Mouse (Mus musculus) hindbrain, embryonic 12.5 days (tissue): ENCODE measurements at regions not wholly inside any gene's neighbourhood (a gene's known extent, or its start where the extent isn't known, plus 50 kb on each side); places are given as distances from the start of the nearest gene placed in this dataset.

Experiments
- ATAC-seq: fragments of 200-750 bp; cut with Nextera tagmentation; 2 replicates; pipeline ENCODE4 v1.8.0; 2017; ENCODE audit warnings: moderate TSS enrichment; ENCODE audit not compliant: low FRiP score
- H3K27ac ChIP-seq: fragments of 300-500 bp; sonication (generic); 2 replicates; pipeline ENCODE4 v1.5.1; 2016; ENCODE audit warnings: mild to moderate bottlenecking
- H3K27me3 ChIP-seq: fragments of 300-500 bp; sonication (generic); 2 replicates; pipeline ENCODE4 v1.6.1; 2016; ENCODE audit warnings: mild to moderate bottlenecking
- H3K36me3 ChIP-seq: fragments of 300-500 bp; sonication (generic); 2 replicates; pipeline ENCODE4 v1.6.1; 2016; ENCODE audit warnings: mild to moderate bottlenecking
- H3K4me1 ChIP-seq: fragments of 300-500 bp; sonication (generic); 2 replicates; pipeline ENCODE4 v1.6.1; 2016
- H3K4me2 ChIP-seq: fragments of 300-500 bp; sonication (generic); replicated peaks from 2 replicates; pipeline ENCODE4 v1.6.1; 2016; ENCODE audit warnings: mild to moderate bottlenecking
- H3K4me3 ChIP-seq: fragments of 300-500 bp; sonication (generic); 2 replicates; pipeline ENCODE4 v1.5.1; 2016; ENCODE audit warnings: mild to moderate bottlenecking
- H3K9ac ChIP-seq: fragments of 300-500 bp; sonication (generic); 2 replicates; pipeline ENCODE4 v1.6.1; 2016; ENCODE audit warnings: mild to moderate bottlenecking, moderate library complexity
- H3K9me3 ChIP-seq: fragments of 300-500 bp; sonication (generic); replicated peaks from 2 replicates; pipeline ENCODE4 v1.6.1; 2016; ENCODE audit warnings: mild to moderate bottlenecking
- WGBS: fragments of 180-500 bp; shearing (Covaris S2); methylation state at CpG from one replicate; pipeline ENCODE4 v1.1.7; 2016; 5-methylcytosine and 5-hydroxymethylcytosine counted together

DNA sequence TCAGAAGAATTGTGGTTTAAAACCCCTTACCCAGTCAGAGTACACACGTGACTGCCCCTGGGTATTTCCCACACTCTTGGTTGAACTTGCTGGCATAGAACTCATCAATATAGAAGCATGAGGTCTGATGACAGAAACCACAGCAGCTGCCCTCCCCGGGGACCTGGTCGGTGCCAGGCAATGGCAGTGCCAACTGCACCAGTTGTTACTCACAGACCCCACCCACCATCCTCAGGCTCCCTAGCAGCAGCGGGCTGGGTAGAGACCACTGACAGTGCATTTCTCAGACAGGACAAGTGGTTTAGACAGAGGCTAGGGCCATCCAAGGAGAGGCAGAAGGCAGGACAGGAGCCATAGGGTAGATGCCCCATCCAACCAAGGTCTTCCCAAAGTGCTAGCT is 144.7 kb upstream of the Lhx5 start:
- peaks cover 67% of the 10 kb centered on the region for H3K27me3 ChIP-seq

DNA sequence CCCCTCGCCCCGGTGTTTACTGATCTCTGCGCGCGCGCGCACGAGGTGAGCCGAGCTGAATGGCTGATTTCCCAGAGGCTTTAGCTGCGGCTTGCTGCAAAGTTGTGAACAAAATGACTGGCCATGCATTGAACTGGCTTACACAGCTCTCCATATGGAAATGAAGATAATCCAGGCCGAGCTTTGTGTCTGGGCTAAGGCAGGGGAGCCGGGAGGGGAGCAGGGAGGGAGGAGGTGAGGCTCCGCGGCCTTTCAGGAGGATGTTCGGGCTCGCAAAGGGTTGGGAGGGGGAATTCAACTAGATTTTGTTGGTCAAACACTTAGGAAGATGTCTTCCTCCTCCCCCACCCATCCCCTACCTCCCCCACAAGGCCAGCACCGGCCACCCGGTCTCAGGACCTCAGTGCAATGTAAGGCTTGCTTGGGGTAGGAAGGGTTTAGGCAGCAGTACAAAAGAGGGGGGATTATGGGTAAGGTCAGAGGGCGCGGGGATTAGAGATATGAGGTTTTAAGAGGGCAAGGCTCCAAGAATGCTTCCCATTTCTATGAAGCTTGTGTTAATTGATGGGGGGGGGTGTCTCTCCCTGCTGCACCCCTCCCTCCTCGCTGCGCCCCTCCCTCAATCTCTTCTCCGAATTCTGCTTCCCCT is 143.3 kb upstream of the Lhx5 start:
- H3K36me3 ChIP-seq, result no peaks in the 10 kb centered on the region
- no peak overlapping the region for H3K9ac ChIP-seq
- 0 out of 2 replicates have a peak, but pooled peaks cover 4% of the 10 kb centered on the region for H3K9me3 ChIP-seq
- H3K27ac ChIP-seq, result peak overlapping the region; percentile 80
- H3K4me1 ChIP-seq, result peaks cover 29% of the 10 kb centered on the region
- peak; percentile 42; the same call in 1 of the 2 replicates for ATAC-seq
- H3K27me3 ChIP-seq, result peaks cover 62% of the 10 kb centered on the region
- H3K4me2 ChIP-seq, result peak overlapping the region; percentile 26
- no peak overlapping the region for H3K4me3 ChIP-seq
- WGBS, result 7% methylated on average over 22 of the region's 23 CpGs

More for the DNA sequence above, 144.7 kb upstream of the Lhx5 start:
- no peak overlapping the region for H3K9ac ChIP-seq
- 0 out of 2 replicates have a peak, but pooled peaks cover 4% of the 10 kb centered on the region for H3K9me3 ChIP-seq
- H3K4me1 ChIP-seq, result peaks cover 32% of the 10 kb centered on the region
- no peaks in the 10 kb centered on the region for H3K36me3 ChIP-seq
- H3K27ac ChIP-seq, result peak overlapping the region; percentile 55
- H3K4me2 ChIP-seq, result no peak overlapping the region
- no peak for ATAC-seq
- no peak overlapping the region for H3K4me3 ChIP-seq
- WGBS, result 70% methylated on average over 4 of the region's 4 CpGs

DNA sequence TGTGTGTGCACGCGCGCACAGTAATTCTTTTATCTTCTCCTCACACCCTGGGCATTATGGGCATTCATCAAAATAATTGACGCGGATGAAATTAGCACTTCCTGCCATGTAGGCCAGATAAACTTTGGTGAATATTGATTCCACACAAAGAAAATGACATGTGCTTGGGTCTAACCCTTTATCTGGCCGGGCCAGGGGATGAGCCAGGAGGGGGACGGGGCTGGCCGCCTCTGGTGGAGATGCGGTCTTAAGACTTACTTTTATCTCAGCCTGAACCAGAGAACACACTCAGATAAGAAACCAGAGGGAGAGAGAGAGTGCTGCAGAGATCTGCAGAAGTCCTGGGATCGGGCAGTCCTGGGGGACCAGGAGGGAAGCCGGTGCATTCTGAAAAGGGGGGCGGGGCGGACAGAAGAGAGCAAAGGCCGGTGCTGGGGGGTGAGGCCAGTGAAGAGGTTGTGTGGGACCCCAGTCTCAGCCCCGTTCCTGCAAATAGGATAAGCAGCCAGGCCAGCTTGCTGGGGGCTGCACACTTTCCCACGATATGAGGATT is 136.9 kb upstream of the Lhx5 start:
- peak overlapping the region; percentile 14; the same call in 1 of the 2 replicates for H3K9ac ChIP-seq
- H3K27ac ChIP-seq, result peak overlapping the region; percentile 32
- no peak overlapping the region for H3K4me3 ChIP-seq
- no peaks in the 10 kb centered on the region for H3K36me3 ChIP-seq
- no peak overlapping the region for H3K4me2 ChIP-seq
- no peak for ATAC-seq
- H3K9me3 ChIP-seq, result 0 out of 2 replicates have a peak, but pooled peaks cover 2% of the 10 kb centered on the region
- peaks cover 13% of the 10 kb centered on the region for H3K4me1 ChIP-seq
- WGBS, result 39% methylated on average over 16 of the region's 16 CpGs
- peaks cover 69% of the 10 kb centered on the region for H3K27me3 ChIP-seq

GRCm38 (mm10) chr5:120297190-120297589 is 134.3 kb upstream of the Lhx5 start:
- Histone ChIP-seq H3K9ac (no peak overlapping the region), H3K4me1 (peaks cover 32% of the 10 kb centered on the region), H3K4me3 (no peak overlapping the region), H3K27me3 (peaks cover 82% of the 10 kb centered on the region), H3K9me3 (no peaks in the 10 kb centered on the region), H3K27ac (peak overlapping the region; percentile 41; the same call in 1 of the 2 replicates), H3K36me3 (no peaks in the 10 kb centered on the region), H3K4me2 (no peak overlapping the region)
- 9% methylated on average over 10 of the region's 10 CpGs for WGBS
- ATAC-seq, result peak; percentile 16; the same call in 1 of the 2 replicates

- 51% methylated on average over 3 of the region's 3 CpGs for WGBS
- H3K4me1 ChIP-seq, result peaks cover 37% of the 10 kb centered on the region
- no peak for ATAC-seq
- H3K9me3 ChIP-seq, result no peaks in the 10 kb centered on the region
- peaks cover 86% of the 10 kb centered on the region for H3K27me3 ChIP-seq
- H3K4me3 ChIP-seq, result no peak overlapping the region
- H3K27ac ChIP-seq, result 0 out of 2 replicates have a peak overlapping the region, but pooled peaks have one; percentile 3
- no peaks in the 10 kb centered on the region for H3K36me3 ChIP-seq
- H3K4me2 ChIP-seq, result no peak overlapping the region
- no peak overlapping the region for H3K9ac ChIP-seq
Measured at GRCm38 (mm10) chr5:120297665-120298282, 133.7 kb upstream of the Lhx5 start.

DNA sequence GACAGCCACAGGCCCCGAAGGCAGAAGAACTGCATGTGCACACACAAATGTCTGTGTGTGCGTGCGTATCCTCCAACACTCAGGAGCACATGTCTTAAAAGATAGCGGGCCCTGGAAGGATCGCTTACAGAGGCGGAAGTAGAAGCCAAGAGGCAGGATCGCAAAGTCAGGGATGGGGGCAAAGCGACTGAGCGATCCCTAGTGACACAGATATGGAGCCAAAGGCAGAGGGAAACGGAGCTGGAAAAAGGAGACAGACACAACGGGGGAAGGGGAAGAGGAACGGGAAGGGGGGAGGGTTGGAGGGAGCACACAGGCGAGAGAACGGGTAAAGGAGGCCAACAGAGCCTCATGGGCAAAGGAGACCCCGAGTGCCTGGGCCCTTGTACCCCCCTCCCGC is 129.8 kb upstream of the Lhx5 start:
- H3K9ac ChIP-seq, result peak overlapping the region; percentile 53
- 0 out of 2 replicates have a peak, but pooled peaks have one; percentile 20 for ATAC-seq
- no peaks in the 10 kb centered on the region for H3K9me3 ChIP-seq
- 5% methylated on average over 12 of the region's 16 CpGs for WGBS
- peak overlapping the region; percentile 22 for H3K4me3 ChIP-seq
- H3K4me2 ChIP-seq, result peak overlapping the region; percentile 50
- peaks cover 38% of the 10 kb centered on the region for H3K4me1 ChIP-seq
- no peaks in the 10 kb centered on the region for H3K36me3 ChIP-seq
- H3K27me3 ChIP-seq, result peaks cover 86% of the 10 kb centered on the region
- peak overlapping the region; percentile 80 for H3K27ac ChIP-seq

DNA sequence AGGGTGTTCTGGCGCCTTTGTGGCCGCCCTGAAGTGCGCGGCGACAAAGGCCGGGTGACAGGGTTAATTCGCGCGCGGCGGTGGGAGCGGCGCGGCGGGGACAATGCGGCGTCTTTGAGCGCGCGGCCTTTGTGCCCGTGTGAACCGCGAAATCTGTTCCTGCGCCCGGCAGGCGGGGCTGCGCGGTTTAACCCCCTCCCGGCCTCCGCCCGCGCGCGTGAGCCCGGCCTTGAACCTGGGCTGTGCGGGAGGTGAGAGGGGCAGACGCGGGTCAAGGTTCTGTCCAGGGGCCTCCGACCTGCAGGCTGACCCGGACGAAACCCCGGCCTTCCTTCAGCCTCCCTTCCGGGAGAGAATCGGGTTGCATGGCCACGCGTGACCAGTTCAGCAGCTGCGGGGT is 129.2 kb upstream of the Lhx5 start:
- peak overlapping the region; percentile 22 for H3K4me3 ChIP-seq
- WGBS, result 1% methylated on average over 47 of the region's 47 CpGs
- peak overlapping the region; percentile 53 for H3K9ac ChIP-seq
- peaks cover 33% of the 10 kb centered on the region for H3K4me1 ChIP-seq
- peak; percentile 26 for ATAC-seq
- H3K36me3 ChIP-seq, result no peaks in the 10 kb centered on the region
- peak overlapping the region; percentile 50 for H3K4me2 ChIP-seq
- no peaks in the 10 kb centered on the region for H3K9me3 ChIP-seq
- peak overlapping the region; percentile 80 for H3K27ac ChIP-seq
- peaks cover 81% of the 10 kb centered on the region for H3K27me3 ChIP-seq

DNA sequence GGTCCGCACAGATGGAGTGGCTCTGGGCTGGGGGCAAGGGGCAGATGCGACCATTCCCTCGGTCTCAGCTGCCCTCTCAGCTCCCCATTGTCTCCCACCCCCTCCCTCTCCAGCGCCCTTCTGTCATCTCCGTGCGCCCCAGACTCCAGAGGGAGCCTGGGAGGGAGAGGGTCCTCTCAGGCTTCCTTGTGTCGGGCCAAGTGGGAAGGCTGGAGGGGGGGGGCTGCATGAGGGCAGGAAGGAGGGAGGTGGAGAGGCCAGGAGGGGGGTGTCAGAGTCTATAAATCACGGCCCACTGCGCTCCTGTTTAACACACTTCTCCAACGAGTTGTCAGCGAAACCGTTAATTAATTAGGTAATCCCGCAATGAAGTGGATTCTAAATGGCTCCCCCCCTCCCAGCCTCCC is 127.2 kb upstream of the Lhx5 start:
- 0 out of 2 replicates have a peak overlapping the region, but pooled peaks have one; percentile 6 for H3K4me3 ChIP-seq
- H3K9me3 ChIP-seq, result no peaks in the 10 kb centered on the region
- no peak overlapping the region for H3K9ac ChIP-seq
- peak overlapping the region; percentile 27 for H3K4me2 ChIP-seq
- peak overlapping the region; percentile 67; the same call in 1 of the 2 replicates for H3K27ac ChIP-seq
- H3K4me1 ChIP-seq, result peaks cover 33% of the 10 kb centered on the region
- 13% methylated on average over 13 of the region's 13 CpGs for WGBS
- no peaks in the 10 kb centered on the region for H3K36me3 ChIP-seq
- peaks cover 68% of the 10 kb centered on the region for H3K27me3 ChIP-seq
- peak; percentile 66 for ATAC-seq

GRCm38 (mm10) chr5:120312299-120312698 is 119.2 kb upstream of the Lhx5 start:
- Histone ChIP-seq H3K27ac (no peak overlapping the region), H3K27me3 (peaks cover 7% of the 10 kb centered on the region), H3K4me1 (peaks cover 8% of the 10 kb centered on the region), H3K9me3 (peaks cover 5% of the 10 kb centered on the region; the same call in 1 of the 2 replicates), H3K9ac (no peak overlapping the region), H3K4me3 (no peak overlapping the region), H3K36me3 (no peaks in the 10 kb centered on the region), H3K4me2 (no peak overlapping the region)
- 90% methylated on average over 6 of the region's 6 CpGs for WGBS
- no peak for ATAC-seq

GRCm38 (mm10) chr5:120313984-120314383 is 117.5 kb upstream of the Lhx5 start:
- H3K27ac ChIP-seq, result no peak overlapping the region
- no peak overlapping the region for H3K4me2 ChIP-seq
- H3K9me3 ChIP-seq, result peaks cover 5% of the 10 kb centered on the region; the same call in 1 of the 2 replicates
- WGBS, result 81% methylated on average over 6 of the region's 6 CpGs
- ATAC-seq, result no peak
- no peaks in the 10 kb centered on the region for H3K36me3 ChIP-seq
- H3K4me1 ChIP-seq, result peaks cover 8% of the 10 kb centered on the region
- no peak overlapping the region for H3K4me3 ChIP-seq
- no peak overlapping the region for H3K9ac ChIP-seq
- peaks cover 6% of the 10 kb centered on the region for H3K27me3 ChIP-seq

- ATAC-seq, result no peak
- Histone ChIP-seq H3K4me1 (peaks cover 8% of the 10 kb centered on the region), H3K27ac (no peak overlapping the region)
Measured at GRCm38 (mm10) chr5:120315116-120315515, 116.4 kb upstream of the Lhx5 start.

DNA sequence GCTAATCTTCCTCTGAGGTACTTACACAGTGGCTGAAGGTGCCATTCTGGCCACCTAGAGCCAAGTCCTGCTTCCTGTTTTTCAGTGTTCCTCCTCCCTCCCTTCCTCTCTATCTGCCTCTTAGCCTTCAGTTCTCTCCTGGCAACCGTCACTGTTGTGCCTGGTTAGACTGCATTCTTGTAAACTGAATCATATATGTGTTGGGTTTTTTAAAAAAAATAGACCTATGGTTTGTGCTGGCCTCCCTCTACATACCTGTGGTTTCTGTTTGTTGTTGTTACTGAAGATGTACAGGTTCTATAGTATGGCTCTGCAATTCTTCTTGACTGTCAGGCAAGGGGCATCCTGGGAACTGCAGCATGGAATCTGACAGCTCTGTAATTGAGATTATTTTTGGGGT is 112.5 kb upstream of the Lhx5 start:
- no peak for ATAC-seq
- Histone ChIP-seq H3K4me1 (peaks cover 19% of the 10 kb centered on the region), H3K4me3 (no peak overlapping the region), H3K4me2 (no peak overlapping the region), H3K9ac (no peak overlapping the region), H3K27ac (no peak overlapping the region), H3K36me3 (no peaks in the 10 kb centered on the region), H3K9me3 (no peaks in the 10 kb centered on the region), H3K27me3 (peaks cover 31% of the 10 kb centered on the region)
- 50% methylated on average over 1 of the region's 1 CpGs for WGBS

More at GRCm38 (mm10) chr5:120315116-120315515, 116.4 kb upstream of the Lhx5 start:
- WGBS, result 57% methylated on average over 8 of the region's 8 CpGs
- Histone ChIP-seq H3K36me3 (no peaks in the 10 kb centered on the region), H3K9me3 (peaks cover 5% of the 10 kb centered on the region; the same call in 1 of the 2 replicates), H3K9ac (no peak overlapping the region), H3K4me3 (no peak overlapping the region), H3K27me3 (peaks cover 13% of the 10 kb centered on the region), H3K4me2 (no peak overlapping the region)
